Mouse (Mus musculus): ENCODE data around the gene Dalrd3.

The Dalrd3 gene

DNA sequence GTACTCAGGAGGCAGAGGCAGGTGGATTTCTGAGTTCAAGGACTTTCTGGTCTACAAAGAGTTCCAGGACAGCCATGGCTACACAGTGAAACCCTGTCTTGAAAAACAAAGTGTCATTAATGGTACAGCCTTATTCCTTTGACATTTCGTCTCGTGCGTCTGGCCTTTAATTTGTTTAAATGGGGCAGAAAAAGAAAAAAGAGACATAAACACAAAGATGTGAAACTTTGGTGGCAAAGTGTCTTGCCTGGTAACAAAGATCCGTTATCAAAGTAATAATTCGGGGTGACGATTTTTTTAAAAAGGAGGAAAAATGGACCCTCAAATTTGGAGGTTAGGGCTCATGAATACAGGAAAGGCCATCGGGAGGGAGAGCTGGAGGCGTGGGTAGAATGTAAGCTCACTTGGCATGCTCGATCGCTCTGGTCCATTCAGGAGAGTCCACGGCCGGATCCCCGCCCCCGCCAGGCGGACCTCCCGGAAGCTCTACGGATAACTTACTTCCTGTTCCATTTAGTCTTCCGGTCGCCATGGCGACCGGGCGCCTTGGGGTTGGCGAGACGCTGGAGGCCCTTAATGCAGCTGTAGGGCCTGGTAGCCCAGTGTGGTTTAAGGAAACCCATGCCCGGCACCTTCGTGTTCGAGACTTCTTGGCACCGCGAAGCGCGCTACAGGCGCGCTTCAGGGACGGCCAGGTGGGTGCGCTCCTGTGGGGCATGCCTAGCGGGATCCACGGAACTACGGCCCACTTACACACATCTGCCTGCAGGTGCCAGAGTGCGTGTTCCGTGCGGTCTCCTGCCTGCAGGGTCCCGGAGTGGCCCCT, at the start of gene Dalrd3:
Gene Dalrd3, plus strand, starts transcription at position 506 of the 826 bp plus-strand sequence.
- peak; percentile 78 for DNase-seq (ENCODE audit: low spot score)

- DNase-seq (ENCODE audit: low spot score), result no peak
Observed at GRCm38 (mm10) chr9:108521604-108522003, 48.1 kb upstream of the Dalrd3 start.

DNA sequence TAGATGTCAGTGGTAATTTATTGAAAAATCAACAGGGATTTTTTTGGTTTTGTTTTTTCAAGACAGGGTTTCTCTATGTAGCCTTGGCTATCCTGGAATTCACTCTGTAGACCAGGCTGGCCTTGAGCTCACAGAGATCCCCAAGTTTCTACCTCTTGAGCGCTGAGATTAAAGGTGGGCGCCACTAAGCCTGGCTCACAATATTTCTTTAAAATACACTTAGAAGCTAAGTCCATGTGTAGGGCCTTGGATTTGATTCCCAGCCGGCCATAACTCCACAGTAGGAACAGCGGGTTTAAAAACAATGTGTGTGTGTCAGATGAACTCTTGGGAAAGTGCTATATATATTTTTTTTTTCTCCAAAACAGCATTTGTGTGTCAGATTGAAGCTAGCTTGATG, 46.3 kb upstream of the Dalrd3 start:
- DNase-seq (ENCODE audit: low spot score), result no peak

GRCm38 (mm10) chr9:108525400-108525799, 44.3 kb upstream of the Dalrd3 start:
- no peak for DNase-seq (ENCODE audit: low spot score)

- DNase-seq (ENCODE audit: low spot score), result no peak
Observed at GRCm38 (mm10) chr9:108530954-108531353, 38.7 kb upstream of the Dalrd3 start.

DNA sequence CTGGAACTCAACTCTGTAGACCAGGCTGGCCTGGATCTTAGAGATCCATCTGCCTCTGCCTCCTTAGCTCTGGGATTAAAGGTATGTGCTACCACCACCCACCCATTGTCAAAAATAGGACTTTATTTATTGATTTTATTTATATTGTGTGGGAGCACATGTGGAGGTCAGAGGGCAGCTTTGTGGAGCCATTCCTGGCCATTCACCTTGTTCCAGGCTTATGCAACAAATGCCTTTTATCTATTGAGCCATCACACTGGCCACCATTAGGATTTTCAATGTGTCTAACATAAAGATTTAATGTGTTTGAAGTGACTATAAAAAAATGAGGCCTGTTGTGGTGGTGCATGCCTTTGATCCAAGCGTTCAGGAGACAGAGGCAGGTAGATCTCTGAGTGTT, 38.2 kb upstream of the Dalrd3 start:
- DNase-seq (ENCODE audit: low spot score), result no peak

DNA sequence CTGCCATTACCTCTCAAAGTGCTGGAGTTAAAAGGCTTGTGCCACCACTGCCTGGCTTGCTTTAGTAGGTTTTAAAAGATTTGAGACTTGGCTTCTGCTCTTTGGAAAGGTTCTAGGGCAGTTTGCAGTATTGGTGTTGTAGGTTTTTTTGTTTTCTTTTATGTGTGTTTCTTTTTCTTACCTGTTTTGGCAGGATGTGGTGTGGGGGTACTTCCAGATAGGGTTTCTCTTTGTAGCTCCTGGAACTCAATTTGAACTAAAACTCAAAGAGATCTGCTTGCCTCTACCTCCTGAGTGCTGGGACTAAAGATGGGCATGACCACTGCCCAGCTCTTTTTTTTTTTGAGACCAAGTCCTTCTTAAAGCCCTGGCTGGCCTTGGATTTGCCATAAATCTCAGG, 28.8 kb upstream of the Dalrd3 start:
- no peak for DNase-seq (ENCODE audit: low spot score)

DNA sequence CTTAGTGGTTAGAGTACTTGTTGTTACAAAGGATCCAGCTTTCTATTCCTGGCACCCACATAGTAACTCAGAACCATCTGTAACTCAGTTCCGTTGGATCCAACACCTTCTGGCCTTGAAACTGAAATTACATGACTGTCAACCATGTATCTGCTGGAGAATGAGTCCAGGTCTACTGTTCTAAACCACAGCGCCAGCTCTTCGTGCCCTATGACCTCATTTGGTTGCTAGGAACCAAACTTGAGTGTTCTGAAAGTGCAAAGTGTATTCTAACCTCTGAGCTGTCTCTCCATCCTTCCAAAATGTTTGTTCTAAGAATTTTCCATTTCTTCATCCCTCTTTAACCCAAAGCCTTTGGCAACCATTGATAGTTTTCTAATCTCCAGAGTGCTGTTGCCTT, 23.7 kb upstream of the Dalrd3 start:
- DNase-seq (ENCODE audit: low spot score), result no peak

DNA sequence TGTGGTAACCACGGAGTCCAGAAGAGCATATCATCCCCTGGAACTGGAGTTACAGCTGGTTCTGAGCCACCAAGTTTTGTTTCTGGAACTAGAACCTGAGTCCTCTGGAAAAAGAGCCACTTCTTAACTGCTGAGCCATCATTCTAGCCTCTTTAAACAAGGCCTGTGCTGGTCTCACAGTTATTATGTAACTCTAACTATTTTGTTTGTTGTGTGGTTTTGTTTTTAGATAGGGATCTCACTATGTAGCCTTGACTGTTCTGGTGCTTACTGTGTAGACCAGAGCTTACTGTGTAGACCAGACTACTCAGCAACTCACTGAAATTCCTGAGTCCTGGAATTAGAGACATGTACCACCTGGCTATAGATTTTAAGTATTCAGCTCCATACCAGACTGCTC, 22.8 kb upstream of the Dalrd3 start:
- DNase-seq (ENCODE audit: low spot score), result no peak

- DNase-seq (ENCODE audit: low spot score), result no peak
Observed at GRCm38 (mm10) chr9:108559169-108559568, 10.5 kb upstream of the Dalrd3 start.

DNA sequence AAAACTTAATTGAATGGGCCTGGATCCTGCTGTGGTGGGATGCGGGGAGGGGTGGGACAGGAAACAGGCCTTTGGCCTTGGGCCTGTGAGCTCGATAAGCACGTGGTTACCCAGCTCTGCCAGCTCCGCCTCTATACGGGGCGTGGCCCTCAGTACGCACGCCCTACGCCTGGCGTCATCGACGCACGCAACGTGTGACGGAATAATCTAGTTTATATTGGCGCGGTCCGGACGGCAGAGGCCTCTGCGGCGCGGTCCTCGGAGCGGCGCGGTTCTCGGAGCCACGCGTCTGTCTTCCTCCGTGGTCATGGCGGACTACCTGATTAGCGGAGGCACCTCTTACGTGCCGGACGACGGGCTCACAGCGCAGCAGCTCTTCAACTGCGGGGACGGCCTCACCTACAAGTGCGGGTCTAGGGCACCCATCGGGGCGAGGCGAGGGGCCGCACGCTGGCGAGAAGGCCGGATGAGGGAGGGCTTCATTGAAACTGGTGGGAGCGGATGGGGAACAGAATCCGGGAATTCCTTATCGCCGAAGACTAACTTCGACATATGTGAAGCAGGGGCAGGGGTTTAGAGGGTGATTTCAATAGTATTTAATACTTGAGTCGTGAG, 9.4 kb upstream of the Dalrd3 start, which contains the start of gene Impdh2:
Gene Impdh2, plus strand, starts transcription at position 60 of the 615 bp plus-strand sequence.
- peak; percentile 91 for DNase-seq (ENCODE audit: low spot score)

GRCm38 (mm10) chr9:108563671-108564070, 6.0 kb upstream of the Dalrd3 start:
- DNase-seq (ENCODE audit: low spot score), result no peak

DNA sequence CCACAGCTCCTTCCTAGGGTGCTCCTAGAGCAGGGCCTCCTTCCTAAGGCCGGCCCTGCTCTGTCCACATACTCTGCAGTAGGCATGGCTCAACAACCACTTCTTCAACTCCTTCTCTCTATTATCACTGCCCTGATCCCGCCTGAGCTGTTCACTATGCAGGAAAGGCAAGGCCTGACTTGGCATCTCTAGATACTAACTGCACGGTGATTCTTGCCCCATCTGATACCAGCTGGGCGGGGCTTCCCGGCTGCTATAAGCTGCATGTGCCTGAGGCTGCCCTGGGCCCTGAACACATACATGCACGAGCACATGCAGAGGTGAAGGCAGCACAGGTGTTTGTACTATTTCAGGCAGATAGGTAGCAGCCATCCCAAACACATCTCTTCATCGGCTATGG, 5.6 kb upstream of the Dalrd3 start:
- no peak for DNase-seq (ENCODE audit: low spot score)

DNA sequence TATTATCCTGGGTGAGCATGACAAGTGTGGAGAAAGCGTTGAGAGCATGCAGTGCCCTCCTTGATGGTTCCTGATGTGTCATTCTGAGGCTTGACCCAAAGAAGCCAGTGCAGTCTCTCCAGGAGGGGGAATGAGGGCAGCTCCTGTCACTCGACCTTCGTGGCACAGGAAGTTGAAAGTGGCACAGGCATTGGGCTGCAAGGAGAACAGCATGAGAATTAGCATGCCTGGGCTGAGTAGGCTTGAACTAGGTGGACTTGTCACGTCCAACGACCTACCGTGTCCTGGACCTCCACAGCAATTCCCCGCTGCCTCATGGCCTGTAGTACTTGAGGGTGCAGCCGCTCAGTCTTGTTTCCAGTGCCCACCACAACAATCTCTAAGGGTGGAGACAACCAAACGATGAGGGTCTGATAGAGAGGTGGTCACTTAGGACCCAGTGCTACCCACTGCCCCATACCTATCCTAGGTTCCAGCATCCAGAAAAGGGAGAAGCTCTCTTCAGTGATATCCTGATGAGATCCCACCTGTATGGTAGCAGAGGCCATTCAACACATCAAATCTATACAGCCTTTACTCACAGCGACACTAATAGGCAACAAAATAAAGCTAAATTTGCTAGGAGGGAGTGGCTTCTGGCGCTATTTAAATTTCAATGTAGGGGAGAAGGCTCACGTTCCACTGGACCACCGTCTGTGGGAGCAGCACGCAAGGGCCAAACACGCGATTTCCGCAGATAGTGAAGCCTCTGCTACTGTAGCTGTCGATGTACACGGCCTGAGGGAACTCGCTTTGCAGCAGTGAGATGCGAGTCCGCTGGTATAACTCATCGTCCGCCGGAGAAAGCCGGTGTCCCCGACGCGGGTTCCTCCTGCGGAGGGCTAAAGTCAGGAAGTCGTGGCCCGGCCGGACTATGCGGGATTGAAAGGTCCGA, 3.5 kb upstream of the Dalrd3 start:
- DNase-seq (ENCODE audit: low spot score), result no peak

- DNase-seq (ENCODE audit: low spot score), result peak; percentile 93
Observed at GRCm38 (mm10) chr9:108566815-108567776, 2.6 kb upstream of the Dalrd3 start, which contains the start of gene Ndufaf3. TSS of gene Ndufaf3 (minus strand) at chr9:108567434.

DNA sequence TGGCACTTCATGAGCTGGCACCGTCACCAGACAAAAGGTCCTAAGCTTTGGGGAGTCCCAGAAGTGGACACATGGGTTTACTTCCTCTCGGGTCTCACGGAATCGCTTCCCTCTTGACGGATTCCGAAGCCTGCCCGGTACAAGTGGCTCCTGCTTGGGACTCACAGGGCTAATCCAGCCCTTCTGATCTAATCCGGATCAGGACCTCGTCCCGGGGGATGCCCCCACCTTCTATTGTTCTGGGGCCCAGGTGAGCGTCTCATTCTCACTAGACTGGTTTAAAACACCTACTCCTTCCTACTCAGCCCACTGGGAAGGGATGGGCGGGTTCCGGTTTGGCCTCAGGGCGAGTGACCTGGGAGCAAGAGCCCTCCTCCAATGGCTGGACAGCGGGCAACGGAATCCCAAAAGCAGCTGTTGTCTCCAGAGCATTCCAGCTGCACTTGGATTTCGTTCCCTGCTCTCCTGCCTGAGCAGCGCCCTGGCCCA, 1.7 kb upstream of the Dalrd3 start:
- peak; percentile 22 for DNase-seq (ENCODE audit: low spot score)

DNA sequence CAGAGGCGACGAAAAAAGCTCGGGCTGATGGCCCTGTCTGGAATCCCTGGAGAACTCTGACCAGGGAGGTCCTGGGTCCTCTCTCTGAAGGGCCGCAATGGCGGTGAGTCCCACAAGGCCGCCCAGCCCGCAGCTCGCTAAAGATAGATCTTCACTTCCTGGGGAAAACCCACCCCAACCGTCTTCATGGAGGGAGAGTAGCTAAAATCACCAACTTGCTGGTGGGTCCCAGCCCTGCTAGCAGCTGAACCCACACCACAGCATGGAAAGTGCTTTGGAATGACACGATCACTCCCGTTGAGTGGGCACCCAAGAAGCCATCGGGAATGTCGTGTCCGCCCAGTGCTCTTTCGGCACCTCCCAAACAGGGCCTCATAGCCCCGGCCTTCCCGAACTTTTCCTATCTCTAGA, 1.2 kb upstream of the Dalrd3 start:
- no peak for DNase-seq (ENCODE audit: low spot score)

DNA sequence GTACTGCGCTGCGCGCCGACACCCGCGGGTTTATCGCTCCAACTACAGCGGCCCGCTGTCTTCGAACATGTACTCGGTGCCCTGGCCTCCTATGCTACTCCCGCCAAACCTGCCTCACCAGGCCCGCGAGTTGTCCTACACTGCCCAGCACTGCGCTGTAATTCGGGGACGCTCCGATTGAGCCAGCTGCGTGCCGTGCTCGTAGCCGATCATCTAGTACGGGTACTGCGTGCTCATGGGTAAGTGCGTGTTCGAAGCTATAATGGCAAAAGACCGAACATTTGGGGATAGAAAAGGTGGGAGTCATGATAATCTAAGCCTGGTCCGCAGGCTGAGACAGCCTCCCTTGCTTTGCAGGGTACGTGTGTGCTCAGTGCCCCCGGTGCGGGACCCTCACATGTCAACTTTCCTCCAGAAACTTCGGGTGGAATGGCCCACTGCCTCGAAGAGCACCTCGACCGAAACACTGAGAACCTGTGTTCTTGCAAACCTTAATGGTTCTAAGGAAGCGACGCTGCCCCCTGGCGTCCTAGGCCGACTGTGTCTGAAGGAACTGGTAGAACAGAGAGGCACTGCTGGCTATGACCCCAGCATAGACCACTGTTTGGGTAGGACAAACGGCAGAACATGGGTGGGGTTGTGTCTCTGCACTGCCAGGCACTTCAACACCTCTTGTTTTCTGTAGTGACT, 666 bp downstream of the Dalrd3 start:
- peak; percentile 71 for DNase-seq (ENCODE audit: low spot score)

- DNase-seq (ENCODE audit: low spot score), result no peak
Observed at GRCm38 (mm10) chr9:108571401-108571973, 1.8 kb downstream of the Dalrd3 start.

GRCm38 (mm10) chr9:108572321-108572720, 2.6 kb downstream of the Dalrd3 start:
- DNase-seq (ENCODE audit: low spot score), result no peak
